Mouse (Mus musculus) neural tube, embryonic 12.5 days (tissue): ENCODE measurements around the gene Zkscan4. TPM values are rescaled to one million over a fixed set of nuclear protein-coding genes. Genes with fewer than 3 reads are reported as not detected.
"Not testable (repeated sequence)": the region's sequence is repeated elsewhere in the genome, so short reads cannot be mapped to it uniquely, and the experiment has no call there.

ENCODE experiments used
- ATAC-seq: fragments of 200-750 bp; cut with Nextera tagmentation; 2 replicates; pipeline ENCODE4 v1.8.0; 2017; ENCODE audit warnings: low read depth, mild to moderate bottlenecking, moderate TSS enrichment, moderate library complexity; ENCODE audit not compliant: low FRiP score
- H3K27ac ChIP-seq: fragments of 300-500 bp; sonication (generic); 2 replicates; pipeline ENCODE4 v1.5.1; 2016
- H3K27me3 ChIP-seq: fragments of 300-500 bp; sonication (generic); replicated peaks from 2 replicates; pipeline ENCODE4 v1.6.1; 2016; ENCODE audit warnings: mild to moderate bottlenecking
- H3K36me3 ChIP-seq: fragments of 300-500 bp; sonication (generic); 2 replicates; pipeline ENCODE4 v1.6.1; 2016; ENCODE audit warnings: mild to moderate bottlenecking
- H3K4me1 ChIP-seq: fragments of 300-500 bp; sonication (generic); 2 replicates; pipeline ENCODE4 v1.6.1; 2016
- H3K4me2 ChIP-seq: fragments of 300-500 bp; sonication (generic); replicated peaks from 2 replicates; pipeline ENCODE4 v1.6.1; 2016; ENCODE audit warnings: mild to moderate bottlenecking
- H3K4me3 ChIP-seq: fragments of 300-500 bp; sonication (generic); 2 replicates; pipeline ENCODE4 v1.5.1; 2016
- H3K9ac ChIP-seq: fragments of 300-500 bp; sonication (generic); 2 replicates; pipeline ENCODE4 v1.6.1; 2016; ENCODE audit warnings: mild to moderate bottlenecking
- H3K9me3 ChIP-seq: fragments of 300-500 bp; sonication (generic); 2 replicates; pipeline ENCODE4 v1.6.1; 2016; ENCODE audit warnings: mild to moderate bottlenecking
- WGBS: fragments of 180-500 bp; shearing (Covaris S2); methylation state at CpG from one replicate; pipeline ENCODE4 v1.1.7; 2016; 5-methylcytosine and 5-hydroxymethylcytosine counted together
- polyA plus RNA-seq: library from polyadenylated mRNA; unstranded; fragments of >200 nt; fragmentation: Nextera tagmentation; extraction: Ambion mirVana; gene quantifications from 2 replicates; pipeline ENCODE4 v1.2.1, GENCODE M21; 2016

Gene Zkscan4
- polyA plus RNA-seq, 1 experiment from 2014 or later = 6.2 TPM

DNA sequence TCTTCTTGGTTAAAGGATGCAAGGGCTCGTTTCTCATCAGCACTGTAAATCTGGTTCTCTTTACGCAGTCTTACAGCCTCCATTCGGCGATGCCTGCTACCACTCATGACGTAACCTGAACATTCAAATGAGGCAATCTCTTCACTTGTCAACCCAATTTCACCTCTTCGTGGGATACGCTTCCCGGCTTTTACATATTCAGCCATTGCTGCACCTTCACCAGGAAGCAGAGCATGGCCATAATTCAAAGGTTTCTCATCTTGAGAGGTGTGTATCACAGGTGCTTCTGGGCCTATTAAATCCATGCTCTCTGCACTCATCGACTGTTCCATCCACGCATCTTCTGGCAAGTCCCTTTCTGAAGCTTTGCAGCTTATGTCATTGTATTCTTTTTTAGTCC is 11.4 kb upstream of the Zkscan4 start:
- Histone ChIP-seq H3K9ac (no peak overlapping the region), H3K27ac (no peak overlapping the region), H3K9me3 (no peaks in the 10 kb centered on the region), H3K4me1 (no peaks in the 10 kb centered on the region), H3K4me2 (peak overlapping the region; percentile 88; the same call in 1 of the 2 replicates), H3K27me3 (no peaks in the 10 kb centered on the region), H3K36me3 (no peaks in the 10 kb centered on the region), H3K4me3 (no peak overlapping the region)
- 85% methylated on average over 10 of the region's 10 CpGs for WGBS
- ATAC-seq = no peak

DNA sequence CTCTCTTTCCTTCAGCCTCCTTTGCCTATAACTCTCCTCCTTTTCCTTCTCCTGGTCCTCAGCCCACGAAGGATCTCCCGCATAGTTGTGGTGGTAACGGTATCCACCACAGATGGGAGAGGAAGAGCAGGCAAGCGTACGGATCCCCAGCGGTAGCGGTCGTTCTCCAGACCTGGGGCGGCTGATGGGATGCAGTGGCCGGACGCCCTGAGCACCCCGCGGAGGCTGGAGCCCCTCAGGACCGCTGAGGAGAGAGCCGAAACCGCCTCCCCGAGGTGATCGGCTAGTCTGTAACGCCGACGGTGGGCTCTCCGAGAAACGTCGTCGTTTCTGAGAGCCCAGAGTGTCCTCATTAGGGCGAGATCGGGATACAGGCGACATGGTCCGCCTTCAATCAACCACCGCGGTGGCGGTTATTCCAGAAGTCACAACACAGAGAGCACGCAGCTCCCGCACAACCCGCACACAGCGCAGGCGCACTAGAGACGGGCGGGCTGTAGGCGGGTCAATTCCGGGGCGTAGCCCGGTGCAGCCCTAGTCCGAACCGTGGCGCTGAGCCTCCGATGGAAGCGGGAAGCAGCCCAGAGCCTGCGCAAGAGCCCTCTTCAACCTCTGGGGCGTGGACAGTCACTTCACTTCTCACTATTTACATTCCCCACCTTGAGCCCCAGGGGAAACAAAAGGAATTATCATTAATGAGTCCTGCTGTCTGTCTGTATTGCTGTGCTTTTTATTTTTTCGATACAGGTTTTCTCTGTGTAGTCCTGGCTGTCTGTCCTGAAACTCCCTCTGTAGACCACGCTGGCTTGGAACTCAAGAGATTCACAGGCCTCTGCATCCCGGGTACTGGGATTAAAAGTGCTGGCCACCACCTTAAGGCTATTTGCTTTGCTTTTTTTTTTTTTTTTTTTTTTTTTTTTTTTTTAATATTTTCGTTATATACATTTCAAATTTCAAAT is 10.4 kb upstream of the Zkscan4 start, which contains the start of gene Nkapl:
TSS of gene Nkapl (minus strand) at position 449 of the 959 bp plus-strand sequence.
- H3K4me1 ChIP-seq = no peaks in the 10 kb centered on the region
- no peaks in the 10 kb centered on the region for H3K36me3 ChIP-seq
- H3K4me3 ChIP-seq = peak within 1 kb of the TSS; percentile 52
- H3K9ac ChIP-seq = peak within 1 kb of the TSS; percentile 69
- no peaks in the 10 kb centered on the region for H3K27me3 ChIP-seq
- H3K4me2 ChIP-seq = peak within 1 kb of the TSS; percentile 88
- under 1% methylated on average over 54 of the region's 54 CpGs for WGBS
- H3K27ac ChIP-seq = no peak within 1 kb of the TSS
- peak; percentile 99 for ATAC-seq
- no peaks in the 10 kb centered on the region for H3K9me3 ChIP-seq

DNA sequence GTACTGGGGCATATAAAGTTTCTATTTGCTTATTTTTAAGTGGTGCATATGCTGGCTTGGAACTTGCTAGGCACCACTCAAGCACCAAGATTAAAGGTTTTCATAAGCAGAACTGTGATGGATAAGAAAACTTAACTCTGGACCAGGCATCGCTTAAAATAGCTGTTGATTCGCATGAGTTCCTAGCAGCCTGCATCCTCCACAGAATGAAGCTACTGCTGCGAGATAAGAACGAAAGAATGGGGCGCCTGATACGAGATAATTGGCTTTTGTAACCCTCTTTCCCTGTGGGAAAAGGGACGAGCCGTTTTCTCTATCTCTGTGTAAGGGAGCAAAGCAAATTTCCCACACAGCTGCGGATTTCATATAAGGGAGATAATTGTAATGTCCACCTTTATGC is 9.6 kb upstream of the Zkscan4 start:
- no peak overlapping the region for H3K4me3 ChIP-seq
- no peak for ATAC-seq
- no peak overlapping the region for H3K27ac ChIP-seq
- H3K9me3 ChIP-seq = no peaks in the 10 kb centered on the region
- no peaks in the 10 kb centered on the region for H3K36me3 ChIP-seq
- no peak overlapping the region for H3K9ac ChIP-seq
- no peaks in the 10 kb centered on the region for H3K27me3 ChIP-seq
- no peaks in the 10 kb centered on the region for H3K4me1 ChIP-seq
- 33% methylated on average over 9 of the region's 9 CpGs for WGBS
- peak overlapping the region; percentile 88; the same call in 1 of the 2 replicates for H3K4me2 ChIP-seq

DNA sequence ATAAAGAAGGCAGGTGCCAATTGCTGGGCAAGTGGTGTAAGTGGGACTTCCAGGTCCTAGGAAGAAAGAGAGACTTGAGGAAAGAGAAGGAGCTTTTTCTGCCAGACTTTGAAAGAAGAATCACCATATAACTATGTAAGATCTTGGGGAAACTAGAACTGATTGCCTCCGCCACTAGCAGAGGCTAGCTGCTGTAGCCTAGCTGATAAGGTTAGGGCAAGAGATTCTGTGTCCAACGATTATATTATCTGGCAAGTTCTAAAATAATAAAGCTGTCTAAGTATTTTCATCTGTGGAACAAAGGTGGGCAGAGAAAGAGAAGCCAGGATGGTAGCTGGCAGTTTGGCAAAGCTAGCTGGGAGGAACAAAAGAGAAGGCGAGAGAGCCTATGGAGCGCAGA is 6.3 kb upstream of the Zkscan4 start:
- Histone ChIP-seq H3K4me3 (no peak overlapping the region), H3K9me3 (no peaks in the 10 kb centered on the region), H3K27ac (no peak overlapping the region), H3K27me3 (no peaks in the 10 kb centered on the region), H3K4me1 (no peaks in the 10 kb centered on the region), H3K9ac (no peak overlapping the region), H3K4me2 (no peak overlapping the region), H3K36me3 (no peaks in the 10 kb centered on the region)
- no peak for ATAC-seq
- 34% methylated on average over 4 of the region's 4 CpGs for WGBS

DNA sequence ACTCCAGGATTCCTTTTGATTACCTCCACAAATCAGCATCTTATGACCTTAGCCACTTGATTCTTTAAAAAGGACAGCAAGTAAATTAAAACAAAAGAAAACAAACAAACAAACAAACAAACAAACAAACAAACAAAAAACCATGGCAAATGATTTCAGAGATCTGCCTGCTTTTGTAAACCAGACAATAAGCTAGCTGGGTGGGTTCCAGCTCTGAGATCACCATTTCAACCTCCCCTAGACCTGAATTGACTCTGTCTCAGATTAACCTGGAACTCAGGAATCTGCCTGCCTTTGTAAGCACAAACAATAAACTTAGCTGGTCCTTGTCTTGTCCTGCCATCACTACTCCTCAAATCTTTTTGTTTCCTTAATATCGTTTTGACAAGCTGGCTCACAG is 8.2 kb downstream of the Zkscan4 start:
- 91% methylated on average over 1 of the region's 1 CpGs for WGBS
- no peaks in the 10 kb centered on the region for H3K9me3 ChIP-seq
- no peak overlapping the region for H3K4me3 ChIP-seq
- H3K4me2 ChIP-seq = no peak overlapping the region
- peaks cover 18% of the 10 kb centered on the region; the same call in 1 of the 2 replicates for H3K36me3 ChIP-seq
- no peak for ATAC-seq
- H3K9ac ChIP-seq = no peak overlapping the region
- H3K27me3 ChIP-seq = no peaks in the 10 kb centered on the region
- H3K4me1 ChIP-seq = no peaks in the 10 kb centered on the region
- no peak overlapping the region for H3K27ac ChIP-seq

DNA sequence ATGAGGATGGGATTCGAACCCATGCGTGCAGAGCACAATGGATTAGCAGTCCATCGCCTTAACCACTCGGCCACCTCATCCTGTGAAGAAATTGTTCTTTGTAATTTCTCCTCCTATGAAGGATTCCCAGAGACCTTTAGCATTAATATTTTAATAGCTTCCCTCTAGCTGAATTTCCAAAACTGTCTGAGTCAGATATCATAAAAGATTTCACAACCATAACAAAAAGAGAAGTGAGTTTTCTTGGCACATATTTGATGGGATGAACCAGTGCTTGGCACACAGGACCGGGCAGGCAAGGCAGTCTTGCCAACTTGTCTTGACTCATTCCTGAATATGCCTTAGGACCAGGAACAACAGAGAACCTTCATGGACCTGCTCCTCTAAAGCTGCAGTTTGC is 14.1 kb downstream of the Zkscan4 start:
- Histone ChIP-seq H3K4me3 (no peak overlapping the region), H3K27ac (no peak overlapping the region), H3K27me3 (no peaks in the 10 kb centered on the region), H3K9ac (no peak overlapping the region), H3K4me2 (no peak overlapping the region), H3K36me3 (no peaks in the 10 kb centered on the region), H3K9me3 (no peaks in the 10 kb centered on the region), H3K4me1 (no peaks in the 10 kb centered on the region)
- WGBS = 94% methylated on average over 5 of the region's 5 CpGs
- ATAC-seq = no peak

DNA sequence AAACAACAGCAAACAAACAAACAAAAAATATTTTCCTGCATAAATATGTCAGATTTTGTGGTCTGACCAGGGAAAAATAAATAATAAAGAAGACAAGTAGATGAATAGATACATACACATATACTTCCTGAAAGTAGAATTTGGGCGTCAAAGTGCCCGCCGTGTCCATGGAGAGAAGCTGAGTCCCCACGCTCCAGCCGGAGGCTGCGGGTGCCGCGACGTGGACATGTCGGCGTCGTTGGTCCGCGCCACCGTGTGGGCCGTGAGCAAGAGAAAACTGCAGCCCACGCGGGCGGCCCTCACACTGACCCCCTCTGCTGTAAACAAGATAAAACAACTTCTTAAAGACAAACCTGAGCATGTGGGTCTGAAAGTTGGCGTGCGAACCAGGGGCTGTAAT is 16.4 kb downstream of the Zkscan4 start, which contains the start of gene AK157302:
TSS of gene AK157302 (plus strand) at position 144 of the 400 bp plus-strand sequence.
- no peaks in the 10 kb centered on the region for H3K9me3 ChIP-seq
- H3K4me1 ChIP-seq = no peaks in the 10 kb centered on the region
- H3K4me2 ChIP-seq = no peak within 1 kb of the TSS
- H3K27ac ChIP-seq = no peak within 1 kb of the TSS
- H3K27me3 ChIP-seq = no peaks in the 10 kb centered on the region
- H3K36me3 ChIP-seq = no peaks in the 10 kb centered on the region
- no peak within 1 kb of the TSS for H3K9ac ChIP-seq
- H3K4me3 ChIP-seq = no peak within 1 kb of the TSS
- no peak for ATAC-seq
- WGBS = 95% methylated on average over 21 of the region's 21 CpGs

DNA sequence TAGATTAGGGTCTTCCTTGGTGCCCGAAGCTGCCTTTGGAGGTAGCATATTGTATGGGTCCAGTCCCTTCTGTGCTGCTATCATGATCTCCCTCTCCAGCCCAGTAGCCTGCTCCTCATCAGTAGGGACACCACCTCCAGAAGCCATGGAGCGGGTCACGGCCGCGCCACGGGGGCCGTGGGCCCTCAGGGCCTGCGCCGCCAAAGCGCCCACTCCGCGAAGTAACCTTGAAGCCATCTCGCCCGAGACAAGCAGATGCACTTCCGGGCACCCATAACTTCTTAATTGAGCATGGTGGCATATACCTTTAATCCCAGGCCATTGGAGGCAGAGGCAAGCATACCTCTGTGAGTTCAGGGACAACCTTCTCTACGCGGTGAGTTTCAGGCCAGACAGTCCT is 22.5 kb downstream of the Zkscan4 start, which contains the start of gene Gm11273:
TSS of gene Gm11273 (minus strand) at position 237 of the 400 bp plus-strand sequence.
- not testable (repeated sequence) for H3K4me1 ChIP-seq, ATAC-seq, H3K27ac ChIP-seq, H3K36me3 ChIP-seq, H3K9me3 ChIP-seq, H3K9ac ChIP-seq, H3K4me3 ChIP-seq, H3K4me2 ChIP-seq, H3K27me3 ChIP-seq
- 93% methylated on average over 17 of the region's 17 CpGs for WGBS

DNA sequence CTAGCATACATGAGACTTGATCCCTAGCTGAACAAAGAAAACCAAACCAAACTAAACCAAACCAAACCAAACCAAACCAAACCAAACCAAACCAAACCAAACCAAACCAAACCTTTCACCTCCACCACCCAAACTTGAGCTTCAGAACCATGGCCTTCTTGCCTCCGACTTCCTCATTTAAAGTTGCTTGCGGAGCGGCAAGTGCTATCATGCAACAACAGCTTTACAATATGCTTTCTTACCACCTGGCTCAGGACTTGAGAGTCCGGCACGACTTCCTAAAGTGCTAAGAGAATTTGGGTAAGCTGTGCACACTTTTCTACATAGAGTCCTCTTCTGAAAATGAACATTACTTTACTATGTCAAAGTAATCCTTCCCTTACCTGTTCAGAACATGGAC is 23.6 kb downstream of the Zkscan4 start:
- Histone ChIP-seq H3K4me1 (no peaks in the 10 kb centered on the region; the same call in 1 of the 2 replicates), H3K9me3 (no peaks in the 10 kb centered on the region), H3K36me3 (no peaks in the 10 kb centered on the region), H3K9ac (no peak overlapping the region), H3K4me2 (no peak overlapping the region), H3K4me3 (no peak overlapping the region), H3K27me3 (no peaks in the 10 kb centered on the region), H3K27ac (no peak overlapping the region)
- WGBS = 83% methylated on average over 5 of the region's 5 CpGs
- no peak for ATAC-seq

DNA sequence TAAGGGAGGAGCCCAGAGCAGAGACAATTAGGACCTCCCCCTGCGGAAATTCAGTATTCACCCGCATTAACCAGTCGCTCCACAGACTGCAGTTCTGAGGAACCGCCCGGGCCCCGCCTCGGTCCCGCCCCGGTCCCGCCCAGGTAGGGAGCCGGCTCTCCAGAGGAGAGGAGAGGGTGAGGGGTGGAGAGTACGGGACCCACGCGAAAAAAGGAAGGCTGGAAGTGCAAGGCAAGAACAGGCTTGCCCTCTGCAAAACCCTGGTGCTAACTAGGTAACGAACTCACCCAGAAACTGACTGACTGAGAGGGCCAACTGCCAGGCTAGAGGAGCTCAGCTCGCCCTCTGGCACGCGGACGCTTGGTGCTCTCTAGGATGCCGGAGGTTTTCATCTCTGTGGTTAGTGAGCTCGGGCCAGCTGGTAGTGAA is 27.5 kb downstream of the Zkscan4 start:
- peak overlapping the region; percentile 58 for H3K4me3 ChIP-seq
- WGBS = under 1% methylated on average over 21 of the region's 21 CpGs
- ATAC-seq = peak; percentile 96

DNA sequence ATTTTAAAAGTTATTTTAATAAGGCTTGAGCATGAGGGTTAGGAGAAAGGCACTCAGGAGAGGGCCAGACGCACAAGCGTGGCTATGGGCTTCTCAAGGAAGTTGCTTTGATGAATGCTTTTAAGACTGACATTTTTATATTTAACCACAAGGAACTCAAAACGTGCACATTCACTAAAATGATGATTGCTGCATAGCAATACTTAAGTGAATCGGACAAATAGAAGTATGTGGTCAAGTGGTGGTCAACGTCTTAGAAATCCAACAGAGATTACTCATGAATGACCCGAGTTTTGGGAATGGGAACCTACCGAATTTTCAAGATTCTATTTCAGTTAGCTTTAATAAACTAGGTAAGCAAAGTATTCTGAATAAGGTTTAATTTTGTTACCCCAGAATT is 51.4 kb downstream of the Zkscan4 start:
- no peaks in the 10 kb centered on the region for H3K9me3 ChIP-seq
- H3K27me3 ChIP-seq = no peaks in the 10 kb centered on the region
- no peak for ATAC-seq
- H3K9ac ChIP-seq = no peak overlapping the region
- H3K4me3 ChIP-seq = no peak overlapping the region
- peaks cover 12% of the 10 kb centered on the region for H3K36me3 ChIP-seq
- peak overlapping the region; percentile 62 for H3K4me2 ChIP-seq
- 0 out of 2 replicates have a peak, but pooled peaks cover 3% of the 10 kb centered on the region for H3K4me1 ChIP-seq
- no peak overlapping the region for H3K27ac ChIP-seq
- 54% methylated on average over 7 of the region's 7 CpGs for WGBS

More for the DNA sequence above, 27.5 kb downstream of the Zkscan4 start:
- H3K27me3 ChIP-seq = no peaks in the 10 kb centered on the region
- peak overlapping the region; percentile 57 for H3K27ac ChIP-seq
- H3K36me3 ChIP-seq = no peaks in the 10 kb centered on the region
- no peaks in the 10 kb centered on the region for H3K9me3 ChIP-seq
- H3K4me1 ChIP-seq = no peaks in the 10 kb centered on the region; the same call in 1 of the 2 replicates
- peak overlapping the region; percentile 59 for H3K9ac ChIP-seq
- H3K4me2 ChIP-seq = peak overlapping the region; percentile 67

DNA sequence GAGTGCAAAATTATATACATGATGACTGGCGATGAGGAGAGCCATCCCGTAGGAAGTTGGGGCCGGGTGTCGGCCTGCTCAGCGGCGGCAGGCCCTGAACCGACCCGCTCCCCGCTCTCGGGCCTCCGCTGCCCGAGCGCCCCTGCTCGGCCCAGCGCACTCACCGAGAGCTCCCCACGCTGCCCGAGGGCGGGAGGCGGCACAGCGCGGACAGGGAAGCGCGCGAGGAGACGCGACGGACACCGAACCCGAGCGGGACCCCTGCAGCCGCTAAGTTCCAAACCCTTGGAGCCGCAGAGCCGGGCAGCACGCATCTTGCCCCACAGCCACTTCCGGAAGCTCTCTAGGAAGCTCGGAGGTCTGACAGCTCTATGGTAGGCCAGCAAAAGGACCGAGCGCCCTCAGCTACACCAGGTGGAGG is 52.1 kb downstream of the Zkscan4 start, which contains the start of gene Zkscan8:
TSS of gene Zkscan8 (minus strand) at position 340 of the 421 bp plus-strand sequence.
- 0 out of 2 replicates have a peak, but pooled peaks cover 3% of the 10 kb centered on the region for H3K4me1 ChIP-seq
- H3K9me3 ChIP-seq = no peaks in the 10 kb centered on the region
- H3K4me2 ChIP-seq = peak within 1 kb of the TSS; percentile 62
- H3K36me3 ChIP-seq = peaks cover 7% of the 10 kb centered on the region
- no peaks in the 10 kb centered on the region for H3K27me3 ChIP-seq
- peak within 1 kb of the TSS; percentile 96 for H3K9ac ChIP-seq
- peak within 1 kb of the TSS; percentile 83 for H3K4me3 ChIP-seq
- peak within 1 kb of the TSS; percentile 81 for H3K27ac ChIP-seq
- WGBS = under 1% methylated on average over 39 of the region's 39 CpGs
- ATAC-seq = peak; percentile 99
